Mouse (Mus musculus) CH12.LX (cell line): Measurements from ENCODE around the gene Ppm1m.

ENCODE experiments used
- CHD1 ChIP-seq: IDR thresholded peaks from 2 replicates; pipeline ENCODE4 v1.6.1; 2012; ENCODE audit warnings: low read depth, low read length, improper control_type of control experiment, inconsistent platforms
- CHD2 ChIP-seq: IDR thresholded peaks from 2 replicates; pipeline ENCODE4 v1.6.1; 2011; ENCODE audit warnings: low read length, improper control_type of control experiment
- CTCF ChIP-seq, 2 experiments: IDR thresholded peaks in 1 of 2; conservative IDR thresholded peaks in 1 of 2; 2 replicates each; pipeline ENCODE4 v1.5.1; 2011 to 2012; ENCODE audit warnings: low read depth in 2 of 2, low read length in 2 of 2, improper control_type of control experiment in 1 of 2, inconsistent platforms in 1 of 2, mild to moderate bottlenecking in 1 of 2, moderate library complexity in 1 of 2
- ELF1 ChIP-seq: IDR thresholded peaks from 2 replicates; pipeline ENCODE4 v1.6.1; 2014; ENCODE audit warnings: low read depth, mild to moderate bottlenecking, inconsistent platforms, low read length, improper control_type of control experiment
- EP300 ChIP-seq: IDR thresholded peaks from 2 replicates; pipeline ENCODE4 v1.6.1; 2011; ENCODE audit warnings: low read length, improper control_type of control experiment
- IRF4 ChIP-seq: IDR thresholded peaks from 2 replicates; pipeline ENCODE4 v1.6.1; 2014; ENCODE audit warnings: low read depth, mild to moderate bottlenecking, inconsistent platforms, low read length, improper control_type of control experiment
- MAX ChIP-seq: IDR thresholded peaks from 2 replicates; pipeline ENCODE4 v1.6.1; 2011; ENCODE audit warnings: low read length, improper control_type of control experiment
- MXI1 ChIP-seq: IDR thresholded peaks from 2 replicates; pipeline ENCODE4 v1.6.1; 2011; ENCODE audit warnings: mild to moderate bottlenecking, low read depth, low read length, improper control_type of control experiment
- POLR2A ChIP-seq: IDR thresholded peaks from 2 replicates; pipeline ENCODE4 v1.6.1; 2011; ENCODE audit warnings: low read depth, mild to moderate bottlenecking, improper control_type of control experiment, low read length
- UBTF ChIP-seq: IDR thresholded peaks from 2 replicates; pipeline ENCODE4 v1.6.1; 2012; ENCODE audit warnings: low read depth, mild to moderate bottlenecking, inconsistent platforms, low read length, improper control_type of control experiment, moderate library complexity

GRCm38 (mm10) chr9:106216971-106217370 is 17.4 kb upstream of the Ppm1m start:
- no peak for TF ChIP-seq CTCF (conservative IDR thresholded peaks at IDR 0.05 in 1 of 2, IDR thresholded peaks at IDR 0.05 in 1 of 2; ENCODE audit: low read depth in 2 of 2, low read length in 2 of 2)
- TF ChIP-seq EP300 = no peak
- no peak for TF ChIP-seq ELF1
- TF ChIP-seq POLR2A = no peak
- TF ChIP-seq IRF4 = no peak
- TF ChIP-seq CHD1 = no peak
- no peak for TF ChIP-seq CHD2
- no peak for TF ChIP-seq MXI1
- no peak for TF ChIP-seq UBTF
- no peak for TF ChIP-seq MAX
